Mouse (Mus musculus) retina, postnatal 1 day (tissue): ENCODE results near the gene Adh7.

Experiments used
- DNase-seq: peaks from one replicate; pipeline ENCODE4 v3.0.0-alpha.2; 2012

The Adh7 gene

GRCm38 (mm10) chr3:138225331-138225730 lies 7.8 kb downstream of the Adh7 start:
- no peak for DNase-seq

- DNase-seq = no peak
These were observed 8.3 kb downstream of the Adh7 start for GRCm38 (mm10) chr3:138225853-138226252.

GRCm38 (mm10) chr3:138226476-138226875 lies 8.9 kb downstream of the Adh7 start:
- DNase-seq = no peak

DNA sequence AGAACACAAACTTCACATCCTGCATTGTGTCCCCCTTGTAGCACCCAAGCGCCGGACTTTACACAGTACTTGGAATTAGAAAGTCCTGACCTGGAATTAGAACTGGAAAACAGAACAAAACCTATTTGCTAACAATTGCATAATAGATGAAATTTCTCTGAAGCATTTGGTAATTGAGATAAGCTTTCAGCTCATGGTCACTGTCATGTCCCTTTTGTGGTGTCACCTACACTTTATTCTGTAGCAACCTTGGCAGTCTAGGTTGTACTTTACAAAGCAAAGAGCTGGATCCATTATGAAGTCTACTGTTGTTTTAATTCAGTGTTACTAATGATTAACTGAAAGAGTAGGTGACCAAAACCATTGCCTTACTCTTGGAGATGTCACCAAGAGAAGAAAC lies 9.5 kb downstream of the Adh7 start:
- DNase-seq = no peak

DNA sequence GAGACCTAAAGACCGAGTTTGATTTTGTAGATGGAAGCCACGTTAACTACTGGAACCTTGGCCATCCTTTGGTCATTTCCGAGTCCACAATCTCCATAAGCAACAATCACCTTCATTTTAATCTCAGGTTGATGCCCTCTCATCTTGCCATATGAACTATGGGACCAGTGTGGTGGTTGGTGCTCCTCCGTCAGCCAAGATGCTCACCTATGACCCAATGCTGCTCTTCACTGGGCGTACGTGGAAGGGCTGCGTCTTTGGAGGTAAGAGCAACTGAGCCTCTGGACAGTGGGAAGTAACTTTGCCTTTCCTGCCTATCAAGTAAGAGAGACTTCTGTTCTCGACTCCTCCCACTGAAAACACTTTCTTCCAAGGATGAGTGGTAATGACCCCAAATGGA lies 10.2 kb downstream of the Adh7 start:
- no peak for DNase-seq

GRCm38 (mm10) chr3:138229448-138229847 lies 11.9 kb downstream of the Adh7 start:
- no peak for DNase-seq

DNA sequence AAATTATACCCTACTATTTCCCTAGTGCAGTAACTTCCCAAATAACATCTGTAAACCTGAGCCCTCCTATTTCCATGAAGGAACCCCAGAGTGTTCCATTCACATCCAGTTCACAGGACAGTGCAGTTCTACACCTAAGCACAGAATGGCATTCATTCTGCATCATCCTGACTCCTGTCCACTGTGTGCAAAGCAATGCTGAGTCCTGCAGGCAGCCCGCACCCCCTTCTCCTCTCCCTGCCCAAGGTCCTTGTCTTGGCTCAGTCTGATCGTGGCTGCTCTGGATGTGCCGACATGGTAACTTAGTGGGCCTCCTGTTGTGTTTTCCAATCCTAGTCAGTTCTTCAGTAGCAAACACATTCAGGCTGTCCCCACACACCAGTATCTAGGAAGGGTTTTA lies 12.7 kb downstream of the Adh7 start:
- no peak for DNase-seq

- DNase-seq = no peak
These were observed 14.0 kb downstream of the Adh7 start for GRCm38 (mm10) chr3:138231531-138231930.

DNA sequence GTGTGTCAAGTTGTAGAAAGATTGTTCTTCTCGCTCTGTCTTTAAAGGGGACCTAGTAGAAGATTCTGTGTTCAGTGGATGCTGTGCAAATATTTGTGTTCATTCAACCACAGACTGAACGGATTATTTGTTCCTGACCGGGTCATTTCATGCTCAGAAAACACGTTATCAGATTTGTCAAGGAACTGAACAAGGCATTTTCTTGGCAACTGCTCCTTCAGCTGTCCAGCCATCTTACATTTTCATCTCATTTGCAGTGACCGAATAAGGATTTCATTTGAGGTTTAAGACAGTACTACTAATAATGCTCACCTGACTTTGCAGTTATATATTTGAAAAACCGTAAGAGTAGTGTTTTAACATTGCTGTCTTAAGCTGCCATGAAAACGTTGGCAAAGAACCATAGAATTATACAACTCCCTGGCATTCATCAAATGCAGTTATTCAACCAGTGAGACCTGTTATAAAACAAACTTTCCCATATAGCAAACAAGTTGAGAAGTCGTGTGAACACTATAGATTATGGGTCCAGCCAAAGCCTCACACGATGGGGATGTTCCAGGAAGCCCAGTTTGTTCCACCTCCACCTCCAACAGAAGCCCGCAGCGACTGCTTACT lies 19.1 kb downstream of the Adh7 start:
- no peak for DNase-seq

DNA sequence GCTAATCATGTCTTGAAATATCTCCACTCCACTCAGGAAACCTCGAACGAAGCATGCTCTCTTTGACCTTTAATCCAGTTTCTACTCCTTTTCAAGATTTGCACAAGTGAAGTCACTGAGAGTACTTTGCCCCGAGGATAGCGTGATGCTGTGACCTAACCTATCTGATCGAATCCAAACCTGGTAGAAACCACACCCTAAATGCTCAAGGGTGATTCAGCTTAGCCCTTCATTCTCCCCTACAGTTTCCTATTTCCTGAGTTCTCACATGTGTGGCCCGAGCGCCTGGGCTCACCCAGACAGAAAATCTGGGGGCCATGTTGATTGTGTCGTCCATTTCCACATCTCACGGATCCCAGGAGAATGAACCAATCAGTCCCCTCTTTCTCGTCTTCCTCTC lies 20.5 kb downstream of the Adh7 start:
- no peak for DNase-seq

DNA sequence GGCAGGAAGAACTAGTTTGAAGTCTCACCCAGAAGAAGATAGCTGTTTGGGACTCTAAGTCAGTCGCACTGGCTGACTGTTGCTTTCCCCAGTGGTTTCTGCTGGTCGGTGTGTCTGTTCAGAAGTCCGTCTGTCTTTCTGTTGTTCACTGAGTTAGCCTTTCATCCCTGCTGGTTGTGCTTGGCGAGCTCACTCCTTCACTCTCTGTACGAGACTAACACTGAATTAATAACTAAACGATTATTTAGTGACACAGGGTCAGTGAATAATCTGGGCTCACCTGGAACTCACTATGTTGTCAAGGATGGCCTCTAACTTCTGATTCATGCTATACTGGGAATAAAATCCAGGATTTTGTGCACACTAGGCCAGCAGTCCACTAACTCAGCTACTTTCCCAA lies 21.9 kb downstream of the Adh7 start:
- DNase-seq = no peak

DNA sequence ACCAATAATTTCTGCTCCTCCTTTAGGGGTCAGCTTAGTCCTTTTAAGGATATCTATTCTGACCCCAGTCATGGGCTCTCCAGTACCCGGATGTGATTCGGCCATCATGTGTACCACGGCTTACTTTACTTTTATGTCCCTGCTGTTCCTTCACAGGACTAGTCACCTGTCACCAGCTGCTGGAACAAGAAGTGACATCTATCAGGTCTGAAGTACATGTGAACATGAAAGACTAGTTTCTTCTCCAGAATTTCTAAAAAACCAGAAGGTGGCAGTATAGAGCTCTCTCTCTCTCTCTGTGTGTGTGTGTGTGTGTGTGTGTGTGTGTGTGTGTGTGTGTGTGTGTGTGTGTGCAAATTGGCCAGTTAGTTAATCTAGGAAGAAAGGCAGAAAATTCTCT lies 22.9 kb downstream of the Adh7 start:
- peak; percentile 59 for DNase-seq

DNA sequence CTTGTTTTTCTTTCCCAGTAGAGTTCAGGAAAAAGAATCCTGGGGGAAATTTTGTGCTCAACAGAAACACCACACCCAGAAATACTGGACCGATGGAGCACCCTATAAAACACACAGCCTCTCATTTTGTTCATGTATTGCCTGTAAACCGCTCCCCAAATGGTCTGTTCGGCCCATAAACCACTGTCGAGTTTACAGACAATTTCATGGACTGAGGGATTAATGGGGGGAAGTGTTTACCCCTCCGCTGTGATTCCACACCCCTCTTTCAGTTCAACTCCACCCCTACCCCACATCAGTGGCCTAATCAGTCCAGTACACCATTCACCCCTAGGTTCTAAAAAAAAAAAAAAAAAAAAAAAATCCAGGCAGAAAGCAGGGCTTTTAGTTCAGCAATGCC lies 23.4 kb downstream of the Adh7 start:
- no peak for DNase-seq

GRCm38 (mm10) chr3:138241371-138241770 lies 23.8 kb downstream of the Adh7 start:
- DNase-seq = no peak

- no peak for DNase-seq
These were observed 24.6 kb downstream of the Adh7 start for GRCm38 (mm10) chr3:138242021-138242726.

DNA sequence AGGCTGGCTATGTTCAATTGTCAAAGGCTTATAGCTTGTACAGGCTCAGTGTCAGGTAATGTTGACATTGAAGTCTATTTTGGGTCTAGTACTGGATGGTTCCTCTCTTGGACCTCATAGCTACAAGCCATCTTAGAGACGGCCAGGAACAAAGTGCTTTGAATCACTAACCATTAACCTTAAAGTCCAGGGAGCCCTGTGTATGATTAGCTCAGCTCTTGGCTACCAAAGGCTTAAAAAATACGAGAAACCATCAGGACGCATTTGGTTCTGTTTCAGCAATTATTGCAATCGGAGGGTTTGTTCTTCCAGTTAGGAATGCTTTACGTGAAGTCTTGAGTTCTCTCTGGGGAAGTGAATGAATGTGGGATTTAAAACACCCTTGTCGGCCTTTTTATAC lies 25.4 kb downstream of the Adh7 start:
- DNase-seq = no peak

DNA sequence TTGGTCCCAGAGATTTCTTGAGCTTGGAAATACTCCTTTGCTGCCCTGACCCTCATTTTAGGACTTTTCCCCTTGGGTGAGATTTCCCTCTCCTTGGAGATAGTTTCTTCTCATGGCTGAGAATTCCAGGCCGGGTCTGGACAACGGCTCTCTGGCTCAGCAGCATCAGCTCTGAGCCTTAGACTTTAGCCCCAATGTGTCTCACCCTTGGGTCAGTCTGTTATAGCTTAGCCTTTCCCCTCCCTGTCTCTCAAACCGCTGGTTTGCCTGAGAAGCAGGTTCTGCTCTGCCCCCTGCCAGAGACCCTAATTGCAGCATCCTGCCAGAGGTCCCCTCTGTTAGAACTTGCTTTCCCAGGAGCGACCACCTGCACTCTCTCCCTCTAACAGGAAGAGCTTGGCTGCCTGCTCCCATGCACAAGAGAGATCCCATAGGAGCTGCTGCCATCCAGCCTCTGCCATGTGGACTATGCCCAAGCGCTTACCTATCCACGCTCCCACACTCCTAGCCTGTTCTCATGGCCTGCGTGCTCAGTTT lies 26.8 kb downstream of the Adh7 start:
- no peak for DNase-seq

- DNase-seq = no peak
These were observed 29.0 kb downstream of the Adh7 start for GRCm38 (mm10) chr3:138246511-138247020.

DNA sequence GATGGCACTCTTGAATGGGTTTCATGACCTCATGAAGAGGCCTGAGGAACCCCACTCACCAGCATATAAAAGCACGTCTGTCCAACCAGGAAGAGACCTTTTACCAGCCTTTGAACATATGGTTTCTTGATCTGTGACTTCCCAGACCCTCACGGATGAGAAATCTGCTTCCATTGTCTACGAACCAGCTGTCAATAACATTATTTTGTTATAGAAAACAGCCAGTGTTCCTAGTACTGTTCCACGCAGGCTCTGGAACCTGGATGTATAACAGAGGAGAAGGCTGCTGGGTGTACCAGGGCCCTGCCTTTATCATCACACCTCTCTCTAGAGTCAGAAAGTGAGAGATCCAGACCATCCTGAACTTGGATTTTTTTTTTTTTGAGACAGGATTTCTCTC lies 29.7 kb downstream of the Adh7 start:
- no peak for DNase-seq

- no peak for DNase-seq
These were observed 30.5 kb downstream of the Adh7 start for GRCm38 (mm10) chr3:138248011-138248410.

DNA sequence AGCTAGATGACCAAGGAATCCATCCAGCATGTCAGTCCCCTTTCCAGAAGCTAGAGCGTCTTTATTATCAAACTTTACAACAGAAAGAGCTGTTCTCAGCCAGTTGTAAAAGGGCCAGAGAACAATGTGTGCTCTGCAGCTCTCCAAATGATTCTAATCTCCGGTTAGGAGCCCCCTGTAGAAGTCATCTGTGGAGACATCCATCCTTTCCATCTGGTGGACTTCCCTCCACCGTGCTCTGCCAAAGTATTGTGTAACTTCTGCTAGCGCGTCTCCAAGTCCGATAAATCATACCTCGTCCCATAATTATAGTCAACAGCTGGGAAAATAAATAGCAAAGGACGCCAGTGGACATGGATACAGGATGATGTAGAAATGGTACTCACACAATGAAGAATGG lies 31.2 kb downstream of the Adh7 start:
- DNase-seq = no peak

GRCm38 (mm10) chr3:138251156-138251555 lies 33.6 kb downstream of the Adh7 start:
- no peak for DNase-seq

GRCm38 (mm10) chr3:138254205-138254604 lies 36.6 kb downstream of the Adh7 start:
- DNase-seq = no peak

GRCm38 (mm10) chr3:138255366-138255765 lies 37.8 kb downstream of the Adh7 start:
- DNase-seq = no peak
